Mouse (Mus musculus) bone marrow macrophage, adult 2 months (primary cell): ENCODE measurements around the gene Edrf1.

Experiments
- CTCF ChIP-seq: IDR thresholded peaks from 2 replicates; pipeline ENCODE4 v1.5.1; 2012; ENCODE audit warnings: low read depth, mild to moderate bottlenecking, low read length, moderate library complexity
- POLR2A ChIP-seq: IDR thresholded peaks from 2 replicates; pipeline ENCODE4 v1.6.1; 2012; ENCODE audit warnings: mild to moderate bottlenecking, low read depth, low read length, borderline replicate concordance

DNA sequence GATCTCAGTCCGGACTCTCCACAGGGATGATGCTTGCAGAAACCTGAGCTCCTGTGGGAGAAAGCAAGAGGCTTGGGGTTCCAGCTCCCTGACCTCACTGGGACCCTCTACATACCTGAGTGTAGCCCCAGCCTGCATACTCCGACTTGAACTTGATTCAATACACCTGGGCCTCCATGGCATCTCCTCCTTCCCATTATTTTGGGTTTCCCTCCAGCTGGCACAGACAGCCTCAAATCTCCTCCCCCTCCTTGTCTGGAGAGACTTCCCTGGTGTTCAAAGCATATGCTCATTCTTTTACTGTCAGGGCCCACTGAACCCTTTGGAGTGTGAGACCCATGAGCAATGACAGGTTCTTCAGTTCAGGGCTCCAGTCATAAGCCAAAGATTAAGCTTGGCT lies 24.4 kb upstream of the Edrf1 start:
- TF ChIP-seq POLR2A (no peak), CTCF (no peak)
